Mouse (Mus musculus) kidney, adult 2 months (tissue): ENCODE results near the gene Gm19426. TPM values are rescaled to one million over a fixed set of nuclear protein-coding genes. Genes with fewer than 3 reads are reported as not detected.

Experiments used
- DNase-seq: peaks from one replicate; pipeline ENCODE4 v3.0.0; 2021
- H3K27ac ChIP-seq: fragments of 200-500 bp; 2 replicates; pipeline ENCODE4 v1.5.1; 2012; ENCODE audit warnings: low read depth, low read length, control low read depth, inconsistent platforms; ENCODE audit not compliant: insufficient read depth
- H3K27me3 ChIP-seq: fragments of 200-500 bp; replicated peaks from 2 replicates; pipeline ENCODE4 v1.6.1; 2012; ENCODE audit warnings: mild to moderate bottlenecking, moderate library complexity, low read length, inconsistent platforms; ENCODE audit not compliant: control insufficient read depth, insufficient read depth
- H3K36me3 ChIP-seq: fragments of 200-500 bp; 2 replicates; pipeline ENCODE4 v1.6.1; 2012; ENCODE audit warnings: mild to moderate bottlenecking, moderate library complexity, low read length, inconsistent platforms; ENCODE audit not compliant: control insufficient read depth, insufficient read depth
- H3K4me1 ChIP-seq: fragments of 200-500 bp; 2 replicates; pipeline ENCODE4 v1.6.1; 2011; ENCODE audit warnings: low read length; ENCODE audit not compliant: control insufficient read depth, insufficient read depth
- H3K4me3 ChIP-seq: fragments of 200-500 bp; 2 replicates; pipeline ENCODE4 v1.5.1; 2011; ENCODE audit warnings: mild to moderate bottlenecking, low read depth, low read length, control low read depth; ENCODE audit not compliant: insufficient read depth
- CTCF ChIP-seq: fragments of 200-500 bp; conservative IDR thresholded peaks from 2 replicates; pipeline ENCODE4 v1.5.1; 2011; ENCODE audit warnings: low read depth, mild to moderate bottlenecking, control low read depth, low read length, moderate library complexity, mixed read lengths; ENCODE audit not compliant: insufficient read depth, insufficient read length
- POLR2A ChIP-seq: fragments of 200-500 bp; IDR thresholded peaks from one replicate; pipeline ENCODE4 v1.6.1; 2011; ENCODE audit warnings: low read depth, low read length, control low read depth
- WGBS: fragments of 180-500 bp; shearing (Covaris S2); methylation state at CpG from one replicate; pipeline ENCODE4 v1.1.7; 2018; 5-methylcytosine and 5-hydroxymethylcytosine counted together
- polyA plus RNA-seq: library from polyadenylated mRNA; depleted of rRNA; stranded (reverse); fragments of >200 nt; gene quantifications from 2 replicates; pipeline ENCODE4 v1.2.3, GENCODE M21; 2012

Gene Gm19426
- polyA plus RNA-seq, 1 experiment: 2.0 TPM

DNA sequence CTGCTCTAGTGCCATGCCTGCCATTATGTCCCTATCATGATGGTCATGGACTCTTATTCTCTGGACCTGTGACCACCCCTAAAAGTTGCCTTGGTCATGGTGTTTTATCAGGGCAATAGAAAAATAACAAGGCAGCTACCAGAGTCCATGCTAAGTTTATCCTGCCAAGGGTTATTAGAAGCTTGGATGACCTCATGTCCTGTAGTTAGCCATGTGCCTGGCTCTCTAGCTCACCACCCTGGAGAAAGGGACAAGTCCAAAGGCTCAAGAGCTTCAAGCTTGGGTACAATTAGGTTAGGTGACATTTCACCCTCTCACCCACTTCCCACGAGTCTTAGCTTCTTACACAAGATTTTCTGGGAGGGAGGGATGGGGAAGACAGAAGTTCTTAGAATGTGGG is 19.4 kb upstream of the Gm19426 start:
- TF ChIP-seq POLR2A: no peak
- TF ChIP-seq CTCF: no peak
- Histone ChIP-seq H3K4me3 (no peak overlapping the region), H3K27ac (no peak overlapping the region), H3K36me3 (no peaks in the 10 kb centered on the region), H3K4me1 (peaks cover 3% of the 10 kb centered on the region; the same call in 1 of the 2 replicates), H3K27me3 (no peaks in the 10 kb centered on the region)
- WGBS: 17% methylated on average over 1 of the region's 1 CpGs
- DNase-seq: peak; percentile 27

DNA sequence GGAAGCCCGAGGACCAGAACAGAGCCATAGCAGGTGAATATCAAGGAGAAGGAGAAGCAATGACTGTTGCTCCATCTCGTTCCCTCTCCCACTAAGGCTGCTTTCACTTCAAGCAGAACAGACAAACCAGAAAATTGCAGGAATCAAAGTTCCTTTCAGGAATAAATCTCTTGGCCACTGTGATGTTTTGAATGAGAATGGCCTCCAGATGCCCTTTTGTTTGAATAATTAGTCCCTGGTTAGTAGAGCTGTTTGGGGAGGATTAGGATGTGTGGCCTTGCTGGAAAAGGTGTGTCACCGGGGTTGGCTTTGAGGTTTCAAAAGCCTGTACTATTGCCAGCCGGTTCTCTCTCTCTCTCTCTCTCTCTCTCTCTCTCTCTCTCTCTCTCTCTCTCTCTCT is 18.8 kb upstream of the Gm19426 start:
- Histone ChIP-seq H3K27ac (no peak overlapping the region), H3K36me3 (no peaks in the 10 kb centered on the region), H3K4me1 (peaks cover 6% of the 10 kb centered on the region; the same call in 1 of the 2 replicates), H3K4me3 (no peak overlapping the region), H3K27me3 (no peaks in the 10 kb centered on the region)
- TF ChIP-seq CTCF: no peak
- no peak for DNase-seq
- WGBS: 59% methylated on average over 4 of the region's 4 CpGs

DNA sequence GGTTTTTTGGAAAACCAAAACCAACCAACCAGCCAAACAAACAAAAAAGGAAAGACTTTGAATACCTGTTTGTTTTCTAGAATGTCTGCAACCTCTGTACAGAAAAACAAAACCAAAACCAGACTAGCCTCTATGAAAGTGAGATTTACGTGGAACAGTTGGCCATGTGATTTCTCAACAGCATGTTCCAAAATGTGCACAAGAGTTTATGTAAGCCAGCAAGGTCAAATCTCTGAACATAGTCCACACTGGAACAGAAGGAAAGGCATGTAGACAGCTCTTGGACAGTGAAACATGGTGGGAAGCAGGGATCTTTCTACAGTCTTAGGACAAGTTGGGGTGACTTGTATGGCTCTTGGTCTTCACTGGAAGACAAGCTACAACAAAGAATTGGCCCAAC is 18.4 kb upstream of the Gm19426 start:
- WGBS: 35% methylated on average over 1 of the region's 1 CpGs
- TF ChIP-seq POLR2A (no peak), CTCF (no peak)
- H3K27me3 ChIP-seq: no peaks in the 10 kb centered on the region
- H3K27ac ChIP-seq: no peak overlapping the region
- peak; percentile 43 for DNase-seq
- peaks cover 10% of the 10 kb centered on the region; the same call in 1 of the 2 replicates for H3K4me1 ChIP-seq
- no peaks in the 10 kb centered on the region for H3K36me3 ChIP-seq
- no peak overlapping the region for H3K4me3 ChIP-seq

DNA sequence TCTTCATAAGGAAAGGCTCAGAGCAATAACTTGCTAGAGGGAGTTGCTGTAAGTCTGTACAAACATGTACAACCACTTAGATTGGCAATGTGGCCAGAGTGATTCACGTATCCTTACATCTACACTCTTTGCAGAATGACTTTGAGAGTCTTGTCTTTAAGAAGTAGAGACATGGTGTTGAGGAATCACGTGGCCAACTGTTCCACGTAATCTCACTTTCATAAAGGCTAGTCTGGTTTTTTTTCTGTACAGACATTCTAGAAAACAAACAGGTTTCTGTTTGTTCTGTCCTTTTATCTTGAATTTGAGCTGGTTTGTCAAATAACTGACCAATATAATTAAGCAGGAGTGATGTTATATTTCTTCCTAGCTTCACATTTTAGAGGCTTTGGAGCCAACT is 17.9 kb upstream of the Gm19426 start:
- no peak for DNase-seq
- no peak for TF ChIP-seq CTCF
- no peak for TF ChIP-seq POLR2A
- H3K36me3 ChIP-seq: no peaks in the 10 kb centered on the region
- 88% methylated on average over 3 of the region's 3 CpGs for WGBS
- H3K27ac ChIP-seq: no peak overlapping the region
- no peaks in the 10 kb centered on the region for H3K27me3 ChIP-seq
- H3K4me3 ChIP-seq: no peak overlapping the region
- H3K4me1 ChIP-seq: peaks cover 14% of the 10 kb centered on the region; the same call in 1 of the 2 replicates

DNA sequence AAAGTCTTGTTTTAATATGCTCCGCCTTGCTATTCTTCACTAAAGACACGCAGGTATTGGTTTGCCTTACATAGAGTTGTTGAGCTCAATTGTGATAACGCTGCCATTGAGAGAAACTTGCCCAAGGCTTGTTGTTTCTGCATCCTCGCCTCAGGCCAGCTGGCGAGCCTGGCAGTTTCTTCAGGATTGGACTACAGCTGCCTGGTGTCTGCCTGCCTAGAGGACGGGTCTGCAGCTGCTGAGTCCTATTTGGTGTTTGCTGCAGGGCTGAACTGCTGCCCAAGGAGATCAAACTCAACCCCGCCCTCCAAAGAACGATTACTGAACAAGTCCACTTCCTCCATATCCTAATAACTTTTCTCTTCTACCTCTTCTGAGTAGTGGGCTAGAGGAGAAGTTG is 17.3 kb upstream of the Gm19426 start:
- WGBS: 73% methylated on average over 8 of the region's 8 CpGs
- no peak overlapping the region for H3K27ac ChIP-seq
- H3K36me3 ChIP-seq: no peaks in the 10 kb centered on the region
- H3K4me3 ChIP-seq: no peak overlapping the region
- H3K27me3 ChIP-seq: no peaks in the 10 kb centered on the region
- no peak for TF ChIP-seq POLR2A
- no peak for TF ChIP-seq CTCF
- no peak for DNase-seq
- H3K4me1 ChIP-seq: peaks cover 17% of the 10 kb centered on the region; the same call in 1 of the 2 replicates

DNA sequence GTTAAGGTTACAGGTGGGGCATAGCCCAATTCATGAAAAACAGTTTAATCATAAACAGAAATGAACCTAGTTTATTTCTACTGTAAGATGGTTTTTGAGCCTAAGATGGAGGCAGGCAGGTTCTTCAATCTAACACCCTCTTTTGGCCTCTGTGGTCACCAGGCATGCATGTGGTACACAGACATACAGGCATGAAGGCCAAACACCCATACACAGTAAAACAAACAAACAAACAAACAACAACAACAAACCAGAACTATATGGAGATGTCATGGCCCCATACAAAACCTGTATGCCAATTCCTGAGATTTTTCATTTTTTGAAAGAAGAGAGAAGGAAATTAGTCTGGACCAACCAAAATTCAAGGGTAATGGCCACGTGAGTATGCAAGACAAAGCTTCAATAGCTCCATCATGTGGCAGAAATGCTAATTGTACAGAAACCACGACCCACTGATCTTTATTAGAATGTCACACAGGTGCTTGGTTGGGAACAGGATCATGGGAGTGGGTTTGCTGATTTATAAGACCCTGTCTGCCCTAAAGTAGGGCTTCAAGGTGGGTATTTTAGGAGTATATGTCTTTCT is 15.2 kb upstream of the Gm19426 start:
- no peak overlapping the region for H3K4me3 ChIP-seq
- no peaks in the 10 kb centered on the region for H3K27me3 ChIP-seq
- TF ChIP-seq CTCF (peak; percentile 41), POLR2A (no peak)
- H3K36me3 ChIP-seq: no peaks in the 10 kb centered on the region
- peak; percentile 82 for DNase-seq
- WGBS: 0% methylated on average over 2 of the region's 2 CpGs
- H3K27ac ChIP-seq: no peak overlapping the region
- H3K4me1 ChIP-seq: peaks cover 17% of the 10 kb centered on the region; the same call in 1 of the 2 replicates

DNA sequence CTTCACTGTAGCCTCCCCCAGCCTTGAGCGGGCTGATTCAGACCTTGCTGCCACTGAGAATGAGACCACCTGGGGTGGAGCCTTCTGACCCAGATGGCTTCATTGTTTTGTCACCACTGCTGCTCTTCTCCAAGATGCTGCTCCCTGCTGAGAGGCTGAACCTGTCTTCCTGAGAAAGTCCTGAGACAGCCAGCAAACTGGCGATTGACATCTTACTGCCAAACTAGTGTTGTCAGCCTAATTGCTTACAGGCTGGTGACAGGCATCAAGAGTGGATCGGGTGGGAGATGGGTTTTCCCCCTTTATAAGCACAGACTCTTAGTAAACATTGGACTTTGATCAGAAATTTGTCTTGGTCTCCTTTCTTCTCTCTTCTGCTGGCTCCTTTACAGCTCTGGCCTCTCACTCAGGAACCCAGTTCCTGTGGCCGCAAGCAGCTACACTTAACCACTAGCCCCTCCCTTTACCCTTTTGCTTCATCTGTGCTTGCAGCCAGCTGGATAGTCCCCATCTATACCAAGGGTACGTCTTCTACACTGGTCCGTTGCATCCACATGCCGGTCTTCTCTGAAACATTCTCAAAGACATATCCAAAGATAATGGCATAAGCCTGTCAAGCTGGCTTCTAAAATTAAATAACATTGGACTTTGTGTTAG is 13.7 kb upstream of the Gm19426 start:
- H3K27ac ChIP-seq: peak overlapping the region; percentile 96
- H3K36me3 ChIP-seq: no peaks in the 10 kb centered on the region
- TF ChIP-seq CTCF: no peak
- no peak for TF ChIP-seq POLR2A
- H3K4me3 ChIP-seq: no peak overlapping the region
- H3K27me3 ChIP-seq: no peaks in the 10 kb centered on the region
- peaks cover 17% of the 10 kb centered on the region; the same call in 1 of the 2 replicates for H3K4me1 ChIP-seq
- WGBS: 67% methylated on average over 7 of the region's 7 CpGs
- DNase-seq: no peak

DNA sequence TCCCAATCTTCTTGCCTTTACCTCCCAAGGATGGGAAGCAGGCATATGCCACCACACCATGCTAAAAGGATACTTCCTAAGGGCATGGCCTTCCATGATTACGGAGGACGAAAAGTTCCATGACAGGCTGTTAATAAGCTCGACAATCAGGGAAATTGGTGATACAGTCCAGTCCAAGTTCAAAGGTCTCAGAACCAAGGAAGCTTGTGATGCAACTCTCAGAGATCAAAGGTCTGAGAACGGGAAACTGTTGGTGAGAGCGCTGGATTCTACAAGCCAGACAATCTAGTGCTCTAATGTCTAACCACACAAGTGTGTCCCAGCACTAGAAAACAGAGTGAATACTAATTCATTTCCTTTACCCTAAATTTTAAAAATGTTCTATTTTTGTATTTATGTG is 12.8 kb upstream of the Gm19426 start:
- Histone ChIP-seq H3K27me3 (no peaks in the 10 kb centered on the region), H3K4me3 (no peak overlapping the region), H3K27ac (peak overlapping the region; percentile 96), H3K4me1 (peaks cover 17% of the 10 kb centered on the region; the same call in 1 of the 2 replicates), H3K36me3 (no peaks in the 10 kb centered on the region)
- no peak for TF ChIP-seq POLR2A
- no peak for TF ChIP-seq CTCF
- peak; percentile 89 for DNase-seq
- WGBS: 56% methylated on average over 5 of the region's 5 CpGs
